Mouse (Mus musculus) neural tube, embryonic 14.5 days (tissue): ENCODE data around the gene Sys1. TPM values are rescaled to one million over a fixed set of nuclear protein-coding genes. Genes with fewer than 3 reads are reported as not detected.

Experiments
- ATAC-seq: fragments of 200-750 bp; cut with Nextera tagmentation; 2 replicates; pipeline ENCODE4 v1.8.0; 2017; ENCODE audit warnings: low read depth, mild to moderate bottlenecking, moderate TSS enrichment, moderate library complexity
- H3K27ac ChIP-seq: fragments of 300-500 bp; sonication (generic); 2 replicates; pipeline ENCODE4 v1.5.1; 2014; ENCODE audit warnings: low read depth, mild to moderate bottlenecking, control low read depth, low read length, moderate library complexity, mixed read lengths
- H3K27me3 ChIP-seq: fragments of 300-500 bp; sonication (generic); 2 replicates; pipeline ENCODE4 v1.6.1; 2014; ENCODE audit warnings: low read length; ENCODE audit not compliant: control insufficient read depth, insufficient read depth
- H3K36me3 ChIP-seq: fragments of 300-500 bp; sonication (generic); 2 replicates; pipeline ENCODE4 v1.6.1; 2014; ENCODE audit warnings: low read length, mixed read lengths; ENCODE audit not compliant: control insufficient read depth, insufficient read depth
- H3K4me1 ChIP-seq: fragments of 300-500 bp; sonication (generic); 2 replicates; pipeline ENCODE4 v1.6.1; 2014; ENCODE audit warnings: low read length; ENCODE audit not compliant: control insufficient read depth, insufficient read depth
- H3K4me2 ChIP-seq: fragments of 300-500 bp; sonication (generic); 2 replicates; pipeline ENCODE4 v1.6.1; 2014; ENCODE audit warnings: mild to moderate bottlenecking, low read depth, low read length, control low read depth
- H3K4me3 ChIP-seq: fragments of 300-500 bp; sonication (generic); 2 replicates; pipeline ENCODE4 v1.5.1; 2014; ENCODE audit warnings: low read depth, low read length, control low read depth, mixed read lengths
- H3K9ac ChIP-seq: fragments of 300-500 bp; sonication (generic); replicated peaks from 2 replicates; pipeline ENCODE4 v1.6.1; 2014; ENCODE audit warnings: low read depth, mild to moderate bottlenecking, control low read depth, low read length, mixed read lengths
- H3K9me3 ChIP-seq: fragments of 300-500 bp; sonication (generic); 2 replicates; pipeline ENCODE4 v1.6.1; 2016; ENCODE audit warnings: low read length; ENCODE audit not compliant: control insufficient read depth
- WGBS: fragments of 180-500 bp; shearing (Covaris S2); extraction: QIAGEN DNeasy Blood & Tissue Kit; methylation state at CpG from one replicate; pipeline ENCODE4 v1.1.7; 2014; 5-methylcytosine and 5-hydroxymethylcytosine counted together
- polyA plus RNA-seq: library from polyadenylated mRNA; unstranded; fragments of >200 nt; fragmentation: Nextera tagmentation; extraction: Ambion mirVana; gene quantifications from 2 replicates; pipeline ENCODE4 v1.2.1, GENCODE M21; 2014

The Sys1 gene
- polyA plus RNA-seq, 1 experiment from 2014 or later: 96.3 TPM

GRCm38 (mm10) chr2:164431676-164432465 lies 24.9 kb upstream of the Sys1 start:
- H3K27me3 ChIP-seq: no peaks in the 10 kb centered on the region
- H3K4me1 ChIP-seq: no peaks in the 10 kb centered on the region
- H3K4me3 ChIP-seq: no peak overlapping the region
- 67% methylated on average over 9 of the region's 9 CpGs for WGBS
- no peak overlapping the region for H3K9ac ChIP-seq
- ATAC-seq: no peak
- H3K36me3 ChIP-seq: no peaks in the 10 kb centered on the region
- no peak overlapping the region for H3K4me2 ChIP-seq
- H3K27ac ChIP-seq: no peak overlapping the region
- no peaks in the 10 kb centered on the region for H3K9me3 ChIP-seq

DNA sequence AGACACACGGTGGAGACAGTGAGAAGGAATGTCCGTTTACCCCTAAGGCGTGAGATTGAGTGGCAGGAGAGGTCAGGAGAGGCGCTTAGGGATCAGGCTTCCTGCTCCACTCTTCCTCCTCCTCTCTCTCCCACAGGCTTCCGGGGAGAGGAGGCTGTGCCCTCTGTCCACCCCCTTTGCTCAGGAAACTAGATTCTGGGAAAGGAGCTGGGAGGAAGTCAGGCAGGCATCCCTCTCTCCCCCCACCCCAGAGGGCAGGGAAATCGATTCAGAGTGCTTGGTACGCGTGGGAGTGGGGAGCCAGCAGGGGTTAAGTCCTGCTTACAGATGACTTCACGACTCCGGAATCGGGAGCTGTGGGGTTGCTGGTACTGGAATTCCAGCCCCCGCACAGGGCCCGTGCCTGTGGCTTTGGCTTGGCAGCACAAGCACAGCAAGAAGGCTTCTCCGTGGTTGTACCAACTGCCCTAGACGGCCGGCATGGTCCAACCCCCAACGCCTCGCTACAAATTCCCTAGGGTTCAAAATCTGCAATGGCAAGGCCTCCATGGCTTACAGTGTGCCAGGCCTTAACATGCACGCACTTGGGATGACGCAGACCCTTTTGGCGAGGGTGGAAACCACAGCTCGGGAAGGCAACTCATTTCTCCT lies 24.1 kb upstream of the Sys1 start:
- Histone ChIP-seq H3K4me2 (no peak overlapping the region), H3K9ac (no peak overlapping the region), H3K36me3 (no peaks in the 10 kb centered on the region), H3K4me3 (no peak overlapping the region), H3K27me3 (no peaks in the 10 kb centered on the region), H3K27ac (no peak overlapping the region), H3K4me1 (no peaks in the 10 kb centered on the region), H3K9me3 (no peaks in the 10 kb centered on the region)
- no peak for ATAC-seq
- whole genome bisulfite sequencing: 46% methylated on average over 22 of the region's 22 CpGs

DNA sequence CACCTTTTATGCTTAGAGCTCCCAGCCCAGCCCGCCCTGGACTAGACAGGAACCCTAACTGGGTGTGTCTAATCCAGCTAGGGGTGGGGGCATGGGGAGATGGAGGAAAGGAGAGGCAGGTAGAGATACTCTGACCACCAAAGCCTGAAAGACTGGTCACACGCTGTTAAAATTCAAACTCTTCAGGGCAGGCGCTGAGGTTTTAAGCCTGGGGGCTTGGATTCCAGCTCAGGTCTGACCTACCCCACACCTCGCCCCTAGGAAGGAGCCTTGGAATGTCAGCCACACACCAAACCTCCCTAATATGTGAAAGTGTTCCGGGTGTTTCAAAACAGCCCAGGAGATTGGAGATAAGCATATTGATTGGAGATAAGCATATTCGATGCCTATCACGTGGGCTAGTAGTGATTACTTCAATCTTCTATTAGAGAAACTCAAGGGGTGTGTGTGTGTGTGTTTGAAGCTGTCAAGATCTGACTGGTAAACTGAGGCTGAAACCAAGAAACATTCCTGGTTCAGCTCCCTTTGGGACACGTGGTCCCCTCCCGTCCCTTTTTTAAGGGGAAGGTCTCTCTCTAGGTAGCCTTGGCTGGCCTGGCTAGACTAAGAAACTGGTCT lies 23.4 kb upstream of the Sys1 start:
- Histone ChIP-seq H3K36me3 (no peaks in the 10 kb centered on the region), H3K4me2 (no peak overlapping the region), H3K4me3 (no peak overlapping the region), H3K4me1 (no peaks in the 10 kb centered on the region), H3K9ac (no peak overlapping the region), H3K9me3 (no peaks in the 10 kb centered on the region), H3K27ac (no peak overlapping the region), H3K27me3 (no peaks in the 10 kb centered on the region)
- 87% methylated on average over 9 of the region's 9 CpGs for WGBS
- no peak for ATAC-seq

DNA sequence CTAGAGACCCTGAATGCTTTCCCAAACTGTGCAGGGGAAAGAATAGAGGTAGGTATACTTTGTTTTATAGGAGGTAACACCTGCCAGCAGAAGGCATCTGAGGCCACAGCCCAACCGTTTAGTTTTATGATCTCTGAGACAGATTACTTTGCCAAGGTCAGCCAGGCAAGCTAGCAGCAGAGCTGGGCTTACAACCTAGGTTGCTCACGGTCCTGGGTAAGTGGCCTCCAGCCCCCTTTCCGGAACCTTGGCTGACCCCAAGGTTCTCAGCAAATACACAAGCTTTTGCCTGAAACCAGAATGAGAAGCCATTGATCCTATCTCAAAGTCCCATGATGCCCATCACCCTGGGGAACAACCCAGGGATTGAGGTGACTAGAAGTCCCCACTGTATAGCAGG lies 22.1 kb upstream of the Sys1 start:
- H3K4me1 ChIP-seq: no peaks in the 10 kb centered on the region
- H3K9ac ChIP-seq: no peak overlapping the region
- ATAC-seq: no peak
- no peak overlapping the region for H3K4me3 ChIP-seq
- H3K9me3 ChIP-seq: no peaks in the 10 kb centered on the region
- H3K27ac ChIP-seq: no peak overlapping the region
- H3K4me2 ChIP-seq: no peak overlapping the region
- 60% methylated on average over 3 of the region's 3 CpGs for WGBS
- H3K36me3 ChIP-seq: no peaks in the 10 kb centered on the region
- H3K27me3 ChIP-seq: no peaks in the 10 kb centered on the region

DNA sequence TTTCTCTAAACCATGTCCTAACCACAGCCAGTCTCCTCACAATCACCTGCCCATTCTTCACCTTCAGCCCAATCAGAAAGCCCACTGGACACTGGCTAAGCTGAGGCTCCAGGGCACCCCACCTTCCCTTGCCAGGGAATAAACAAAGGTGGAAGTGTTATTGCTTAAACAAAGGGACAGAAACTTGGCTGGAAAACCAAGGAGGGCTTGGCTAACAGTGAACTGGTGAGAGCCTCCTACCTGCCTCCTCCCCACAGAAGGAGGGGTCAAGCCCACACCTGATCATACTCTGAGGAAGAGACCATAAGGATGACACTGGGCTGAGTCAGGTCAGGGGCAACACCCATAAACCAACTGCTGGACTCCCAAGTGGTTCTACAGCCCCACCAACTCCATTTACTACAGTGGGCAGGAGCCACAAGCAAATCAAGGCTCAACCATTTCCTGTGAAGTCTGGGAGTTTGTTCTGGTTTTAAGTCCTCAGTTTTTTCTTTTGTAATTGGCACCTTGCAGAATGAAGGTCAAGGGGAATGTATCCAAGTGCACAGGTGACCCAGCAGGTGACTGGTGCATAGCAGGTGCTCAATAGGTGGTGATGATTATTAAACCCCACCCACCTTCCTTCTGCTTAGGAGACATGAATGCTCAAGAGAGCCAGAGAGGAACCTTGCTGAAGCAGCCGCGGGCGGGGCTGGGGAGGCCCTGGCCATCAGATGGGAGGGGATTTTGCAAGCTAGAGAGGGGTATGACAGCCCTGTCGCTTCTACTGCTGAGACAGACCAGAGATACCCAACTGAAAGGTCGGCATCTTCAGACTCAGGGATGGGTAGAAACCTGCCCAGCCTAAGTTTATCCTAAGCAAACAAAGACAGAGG lies 21.3 kb upstream of the Sys1 start:
- H3K4me2 ChIP-seq: no peak overlapping the region
- 55% methylated on average over 5 of the region's 5 CpGs for WGBS
- H3K9ac ChIP-seq: no peak overlapping the region
- no peak overlapping the region for H3K4me3 ChIP-seq
- no peaks in the 10 kb centered on the region for H3K9me3 ChIP-seq
- H3K4me1 ChIP-seq: no peaks in the 10 kb centered on the region
- no peaks in the 10 kb centered on the region for H3K27me3 ChIP-seq
- no peaks in the 10 kb centered on the region for H3K36me3 ChIP-seq
- no peak overlapping the region for H3K27ac ChIP-seq
- no peak for ATAC-seq

DNA sequence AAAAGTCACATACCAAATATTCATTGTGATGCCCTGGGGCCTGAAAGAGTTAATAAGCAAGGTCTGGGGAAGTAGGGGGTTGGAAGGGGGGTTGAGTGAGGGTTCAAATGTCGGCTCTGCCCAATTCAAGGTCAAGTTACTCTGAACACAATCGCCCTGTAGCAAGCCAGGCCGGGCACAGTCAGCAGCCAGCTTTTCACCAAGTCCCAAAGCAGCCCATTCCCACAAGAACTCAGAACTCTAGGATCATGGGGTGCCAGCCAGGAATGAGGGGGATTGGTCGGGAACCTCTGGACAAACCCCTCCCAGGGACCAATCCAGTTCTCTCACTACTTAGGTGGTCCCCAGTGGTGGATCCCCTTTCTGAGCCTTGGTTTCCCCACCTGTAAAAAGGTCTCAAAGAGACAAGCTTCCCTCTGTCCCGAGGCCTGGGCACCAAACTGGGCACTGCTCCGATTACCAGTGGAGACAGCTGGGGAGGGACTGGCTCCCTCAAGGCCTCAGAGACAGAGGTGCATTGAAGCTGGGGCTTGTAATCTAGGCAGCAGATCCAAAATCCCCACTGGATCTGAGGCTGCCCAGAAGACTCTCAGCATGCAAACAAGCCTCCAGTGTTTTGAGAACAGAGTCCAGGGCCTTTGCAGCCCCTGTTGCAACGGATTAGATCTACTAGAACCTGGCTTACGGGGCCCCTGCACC lies 20.4 kb upstream of the Sys1 start:
- H3K36me3 ChIP-seq: no peaks in the 10 kb centered on the region
- no peak overlapping the region for H3K27ac ChIP-seq
- WGBS: 36% methylated on average over 8 of the region's 8 CpGs
- ATAC-seq: no peak
- H3K4me2 ChIP-seq: no peak overlapping the region
- no peak overlapping the region for H3K4me3 ChIP-seq
- no peaks in the 10 kb centered on the region for H3K4me1 ChIP-seq
- no peak overlapping the region for H3K9ac ChIP-seq
- H3K27me3 ChIP-seq: no peaks in the 10 kb centered on the region
- no peaks in the 10 kb centered on the region for H3K9me3 ChIP-seq

DNA sequence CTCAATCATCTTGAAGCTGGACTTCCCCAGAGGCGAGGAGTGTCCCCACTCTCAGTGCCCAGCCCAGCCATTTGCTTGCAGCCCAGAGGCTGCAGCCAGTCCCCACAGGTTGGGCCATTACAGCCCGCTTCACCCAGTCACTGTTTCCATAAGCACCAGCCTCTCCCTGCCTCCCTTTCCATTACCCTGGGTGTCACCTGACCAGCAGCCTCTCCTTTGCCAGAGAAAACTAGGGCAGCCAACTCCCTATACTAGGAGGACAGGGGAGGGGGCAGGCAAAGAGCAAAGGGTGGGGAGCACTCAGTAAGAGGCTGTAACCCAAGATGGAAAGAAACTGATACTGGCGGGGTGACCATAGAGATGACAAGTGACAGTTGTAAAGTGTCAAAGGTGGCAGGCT lies 19.8 kb upstream of the Sys1 start:
- H3K9ac ChIP-seq: no peak overlapping the region
- WGBS: 63% methylated on average over 3 of the region's 3 CpGs
- H3K27ac ChIP-seq: no peak overlapping the region
- no peaks in the 10 kb centered on the region for H3K27me3 ChIP-seq
- H3K9me3 ChIP-seq: no peaks in the 10 kb centered on the region
- no peaks in the 10 kb centered on the region for H3K4me1 ChIP-seq
- no peak overlapping the region for H3K4me3 ChIP-seq
- no peak for ATAC-seq
- no peak overlapping the region for H3K4me2 ChIP-seq
- H3K36me3 ChIP-seq: no peaks in the 10 kb centered on the region

- Histone ChIP-seq H3K4me3 (no peak overlapping the region), H3K4me2 (no peak overlapping the region), H3K4me1 (peaks cover 4% of the 10 kb centered on the region; the same call in 1 of the 2 replicates), H3K27ac (no peak overlapping the region), H3K9ac (no peak overlapping the region), H3K36me3 (no peaks in the 10 kb centered on the region), H3K9me3 (no peaks in the 10 kb centered on the region), H3K27me3 (0 out of 2 replicates have a peak, but pooled peaks cover 2% of the 10 kb centered on the region)
- no peak for ATAC-seq
- 70% methylated on average over 6 of the region's 6 CpGs for WGBS
Observed at GRCm38 (mm10) chr2:164437710-164438109, 19.1 kb upstream of the Sys1 start.
